Mouse (Mus musculus): Measurements from ENCODE around the gene Arhgef11. TPM values are rescaled to one million over a fixed set of nuclear protein-coding genes. Genes with fewer than 3 reads are reported as not detected.

Gene Arhgef11
- polyA plus RNA-seq, 1 experiment = 6.1 TPM

- H3K27me3 ChIP-seq (ENCODE audit: control insufficient read depth, insufficient read depth, insufficient read length) = no peaks in the 10 kb centered on the region
- H3K4me3 ChIP-seq = no peak overlapping the region
- no peaks in the 10 kb centered on the region for H3K36me3 ChIP-seq (ENCODE audit: control insufficient read depth, insufficient read depth)
- H3K79me2 ChIP-seq (ENCODE audit: control insufficient read depth, insufficient read depth) = no peaks in the 10 kb centered on the region
- H3ac ChIP-seq (ENCODE audit: control insufficient read depth, insufficient read length) = no peak overlapping the region
- no peak for TF ChIP-seq E2F4 (IDR thresholded peaks at IDR 0.05; ENCODE audit: insufficient read depth)
- no peak for TF ChIP-seq TCF12 (IDR thresholded peaks at IDR 0.05; ENCODE audit: insufficient read depth, poor library complexity, severe bottlenecking)
- no peak overlapping the region for H3K4me2 ChIP-seq (ENCODE audit: low read depth)
These were observed 147.7 kb downstream of the Arhgef11 start for GRCm38 (mm10) chr3:87765091-87765490.

- peaks cover under 1% of the 10 kb centered on the region for H3K27me3 ChIP-seq (ENCODE audit: control insufficient read depth, insufficient read depth, insufficient read length)
- no peak overlapping the region for H3ac ChIP-seq (ENCODE audit: control insufficient read depth, insufficient read length)
- no peak for TF ChIP-seq CEBPB (IDR thresholded peaks at IDR 0.05; ENCODE audit: insufficient read depth, poor library complexity, severe bottlenecking)
- no peak for TF ChIP-seq POLR2A (IDR thresholded peaks at IDR 0.05; ENCODE audit: insufficient read length, low read depth)
- no peak for TF ChIP-seq TCF3 (IDR thresholded peaks at IDR 0.05; ENCODE audit: insufficient read length, low read depth)
- no peak for TF ChIP-seq MAX (IDR thresholded peaks at IDR 0.05; ENCODE audit: low read depth)
- no peak for TF ChIP-seq E2F4 (IDR thresholded peaks at IDR 0.05; ENCODE audit: insufficient read depth)
- TF ChIP-seq TCF12 (IDR thresholded peaks at IDR 0.05; ENCODE audit: insufficient read depth, poor library complexity, severe bottlenecking) = no peak
- TF ChIP-seq MYOD1 (IDR thresholded peaks at IDR 0.05; ENCODE audit: control insufficient read depth in 1 of 3, insufficient read length in 2 of 3, low read depth in 2 of 3) = no peak
- TF ChIP-seq MYOG (IDR thresholded peaks at IDR 0.05; ENCODE audit: control insufficient read depth in 1 of 3, insufficient read depth in 1 of 3, insufficient read length in 2 of 3, low read depth in 2 of 3) = no peak
- TF ChIP-seq POLR2AphosphoS2 (IDR thresholded peaks at IDR 0.05; ENCODE audit: insufficient read length, low read depth) = no peak
- no peak for TF ChIP-seq REST (IDR thresholded peaks at IDR 0.05; ENCODE audit: insufficient read depth, insufficient read length)
- no peaks in the 10 kb centered on the region for H3K36me3 ChIP-seq (ENCODE audit: control insufficient read depth, insufficient read depth)
- no peaks in the 10 kb centered on the region for H3K79me2 ChIP-seq (ENCODE audit: control insufficient read depth, insufficient read depth)
- no peak overlapping the region for H3K4me2 ChIP-seq (ENCODE audit: low read depth)
- no peak overlapping the region for H3K4me3 ChIP-seq
These were observed 148.4 kb downstream of the Arhgef11 start for GRCm38 (mm10) chr3:87765631-87766283.

- H3K4me3 ChIP-seq = no peak overlapping the region
- H3ac ChIP-seq (ENCODE audit: control insufficient read depth, insufficient read length) = no peak overlapping the region
- TF ChIP-seq REST (IDR thresholded peaks at IDR 0.05; ENCODE audit: insufficient read depth, insufficient read length) = no peak
- no peak for TF ChIP-seq MYOG (IDR thresholded peaks at IDR 0.05; ENCODE audit: control insufficient read depth in 1 of 3, insufficient read depth in 1 of 3, insufficient read length in 2 of 3, low read depth in 2 of 3)
- TF ChIP-seq SRF (IDR thresholded peaks at IDR 0.05; ENCODE audit: control insufficient read depth, insufficient read length, low read depth) = no peak
- TF ChIP-seq POLR2AphosphoS2 (IDR thresholded peaks at IDR 0.05; ENCODE audit: insufficient read length, low read depth) = no peak
- no peak for TF ChIP-seq TCF12 (IDR thresholded peaks at IDR 0.05; ENCODE audit: insufficient read depth, poor library complexity, severe bottlenecking)
- TF ChIP-seq MYOD1 (IDR thresholded peaks at IDR 0.05; ENCODE audit: control insufficient read depth in 1 of 3, insufficient read length in 2 of 3, low read depth in 2 of 3) = peak in 2 of 3 experiments; percentile 62 to 71
- no peak for TF ChIP-seq USF1 (IDR thresholded peaks at IDR 0.05; ENCODE audit: low read depth)
- TF ChIP-seq POLR2A (IDR thresholded peaks at IDR 0.05; ENCODE audit: insufficient read length, low read depth) = no peak
- H3K36me3 ChIP-seq (ENCODE audit: control insufficient read depth, insufficient read depth) = no peaks in the 10 kb centered on the region
- H3K79me2 ChIP-seq (ENCODE audit: control insufficient read depth, insufficient read depth) = no peaks in the 10 kb centered on the region
- H3K27me3 ChIP-seq (ENCODE audit: control insufficient read depth, insufficient read depth, insufficient read length) = peaks cover 5% of the 10 kb centered on the region
- H3K4me2 ChIP-seq (ENCODE audit: low read depth) = no peak overlapping the region
These were observed 148.9 kb downstream of the Arhgef11 start for GRCm38 (mm10) chr3:87766284-87766667.

GRCm38 (mm10) chr3:87767764-87768163 is 150.4 kb downstream of the Arhgef11 start:
- no peaks in the 10 kb centered on the region for H3K79me2 ChIP-seq (ENCODE audit: control insufficient read depth, insufficient read depth)
- H3K4me2 ChIP-seq (ENCODE audit: low read depth) = no peak overlapping the region
- H3K27me3 ChIP-seq (ENCODE audit: control insufficient read depth, insufficient read depth, insufficient read length) = peaks cover 20% of the 10 kb centered on the region
- H3K4me3 ChIP-seq = no peak overlapping the region
- H3K36me3 ChIP-seq (ENCODE audit: control insufficient read depth, insufficient read depth) = no peaks in the 10 kb centered on the region
- no peak overlapping the region for H3ac ChIP-seq (ENCODE audit: control insufficient read depth, insufficient read length)
- no peak for TF ChIP-seq REST (IDR thresholded peaks at IDR 0.05; ENCODE audit: insufficient read depth, insufficient read length)
- TF ChIP-seq MYOG (IDR thresholded peaks at IDR 0.05; ENCODE audit: control insufficient read depth in 1 of 3, insufficient read depth in 1 of 3, insufficient read length in 2 of 3, low read depth in 2 of 3) = no peak
- no peak for TF ChIP-seq MAX (IDR thresholded peaks at IDR 0.05; ENCODE audit: low read depth)
- TF ChIP-seq POLR2AphosphoS2 (IDR thresholded peaks at IDR 0.05; ENCODE audit: insufficient read length, low read depth) = no peak
- TF ChIP-seq USF1 (IDR thresholded peaks at IDR 0.05; ENCODE audit: low read depth) = no peak
- no peak for TF ChIP-seq MYOD1 (IDR thresholded peaks at IDR 0.05; ENCODE audit: control insufficient read depth in 1 of 3, insufficient read length in 2 of 3, low read depth in 2 of 3)
- no peak for TF ChIP-seq E2F4 (IDR thresholded peaks at IDR 0.05; ENCODE audit: insufficient read depth)
- no peak for TF ChIP-seq SRF (IDR thresholded peaks at IDR 0.05; ENCODE audit: control insufficient read depth, insufficient read length, low read depth)
- no peak for TF ChIP-seq CEBPB (IDR thresholded peaks at IDR 0.05; ENCODE audit: insufficient read depth, poor library complexity, severe bottlenecking)
- no peak for TF ChIP-seq POLR2A (IDR thresholded peaks at IDR 0.05; ENCODE audit: insufficient read length, low read depth)

- no peak overlapping the region for H3ac ChIP-seq (ENCODE audit: control insufficient read depth, insufficient read length)
- no peaks in the 10 kb centered on the region for H3K79me2 ChIP-seq (ENCODE audit: control insufficient read depth, insufficient read depth)
- H3K4me2 ChIP-seq (ENCODE audit: low read depth) = peak overlapping the region; percentile 61
- H3K36me3 ChIP-seq (ENCODE audit: control insufficient read depth, insufficient read depth) = no peaks in the 10 kb centered on the region
- peaks cover 27% of the 10 kb centered on the region for H3K27me3 ChIP-seq (ENCODE audit: control insufficient read depth, insufficient read depth, insufficient read length)
- H3K4me3 ChIP-seq = no peak overlapping the region
- TF ChIP-seq MAX (IDR thresholded peaks at IDR 0.05; ENCODE audit: low read depth) = no peak
- no peak for TF ChIP-seq POLR2A (IDR thresholded peaks at IDR 0.05; ENCODE audit: insufficient read length, low read depth)
- TF ChIP-seq MYOG (IDR thresholded peaks at IDR 0.05; ENCODE audit: control insufficient read depth in 1 of 3, insufficient read depth in 1 of 3, insufficient read length in 2 of 3, low read depth in 2 of 3) = no peak
- TF ChIP-seq TCF12 (IDR thresholded peaks at IDR 0.05; ENCODE audit: insufficient read depth, poor library complexity, severe bottlenecking) = no peak
- no peak for TF ChIP-seq TCF3 (IDR thresholded peaks at IDR 0.05; ENCODE audit: insufficient read length, low read depth)
- TF ChIP-seq POLR2AphosphoS2 (IDR thresholded peaks at IDR 0.05; ENCODE audit: insufficient read length, low read depth) = no peak
- no peak for TF ChIP-seq CEBPB (IDR thresholded peaks at IDR 0.05; ENCODE audit: insufficient read depth, poor library complexity, severe bottlenecking)
- TF ChIP-seq SRF (IDR thresholded peaks at IDR 0.05; ENCODE audit: control insufficient read depth, insufficient read length, low read depth) = no peak
- no peak for TF ChIP-seq MYOD1 (IDR thresholded peaks at IDR 0.05; ENCODE audit: control insufficient read depth in 1 of 3, insufficient read length in 2 of 3, low read depth in 2 of 3)
- no peak for TF ChIP-seq REST (IDR thresholded peaks at IDR 0.05; ENCODE audit: insufficient read depth, insufficient read length)
- TF ChIP-seq E2F4 (IDR thresholded peaks at IDR 0.05; ENCODE audit: insufficient read depth) = no peak
- no peak for TF ChIP-seq USF1 (IDR thresholded peaks at IDR 0.05; ENCODE audit: low read depth)
These were observed 151.1 kb downstream of the Arhgef11 start for GRCm38 (mm10) chr3:87768431-87768830.
